Mouse (Mus musculus): ENCODE data around the gene Maob.

- no peak for TF ChIP-seq POLR2A (IDR thresholded peaks at IDR 0.05; ENCODE audit: low read depth, low read length)
- TF ChIP-seq CTCF (conservative IDR thresholded peaks at IDR 0.05; ENCODE audit: insufficient read depth, insufficient read length, low read depth, low read length): no peak
Observed at GRCm38 (mm10) chrX:16836488-16837082, 19.4 kb upstream of the Maob start.
